Mouse (Mus musculus): ENCODE measurements around the gene Tsen2. TPM values are rescaled to one million over a fixed set of nuclear protein-coding genes. Genes with fewer than 3 reads are reported as not detected.
A peak's percentile ranks its signal among the peaks of the same experiment; 100 is the strongest.

The Tsen2 gene
- total RNA-seq, 2 experiments from 2014 or later, result 6.0 to 7.4 TPM

DNA sequence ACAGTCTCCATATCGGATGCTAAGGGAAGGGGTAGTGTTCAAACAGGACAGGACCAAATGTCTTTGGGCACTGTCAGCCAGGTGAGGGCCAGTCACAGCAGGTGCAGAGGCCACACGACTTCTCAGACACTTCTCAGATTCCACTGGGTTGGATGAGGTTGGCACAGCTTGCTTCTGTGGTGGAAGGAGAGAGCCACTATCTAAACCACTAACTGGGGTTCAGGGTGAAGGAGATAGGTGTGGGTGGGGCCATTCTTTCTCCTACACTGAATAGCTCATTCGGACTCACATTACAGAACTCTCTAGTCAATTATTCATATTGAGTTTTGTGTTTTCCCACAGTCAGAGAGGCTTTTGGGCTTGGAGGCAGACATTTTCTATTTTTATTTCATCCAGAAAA lies 51.2 kb downstream of the Tsen2 start:
- no peak for DNase-seq

DNA sequence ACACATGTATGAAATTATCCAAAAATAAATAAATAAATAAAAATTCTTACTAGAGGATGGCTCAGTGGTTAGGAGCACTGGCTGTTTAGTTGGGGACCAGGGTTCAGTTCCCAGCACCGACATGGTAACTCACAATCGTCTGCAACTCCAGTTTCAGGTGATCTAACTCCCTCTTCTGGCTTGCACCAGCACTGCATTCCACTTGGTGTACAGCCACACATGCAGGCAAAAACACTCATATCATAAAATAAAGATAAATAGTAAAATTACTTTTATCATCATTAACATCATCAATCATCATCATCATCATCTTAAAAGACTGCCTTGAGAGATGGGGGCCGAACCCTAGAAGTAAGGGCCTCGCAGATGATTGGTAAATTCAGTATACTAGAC lies 56.9 kb downstream of the Tsen2 start:
- no peak for DNase-seq

- DNase-seq, result peak; percentile 80 to 90
These were observed 57.5 kb downstream of the Tsen2 start, which contains the start of gene Mkrn2 for GRCm38 (mm10) chr6:115601715-115602523. TSS of gene Mkrn2 (plus strand) at chr6:115601902.

GRCm38 (mm10) chr6:115606461-115606860 lies 62.0 kb downstream of the Tsen2 start:
- DNase-seq, result no peak

- DNase-seq, result no peak
These were observed 63.0 kb downstream of the Tsen2 start for GRCm38 (mm10) chr6:115607429-115607828.

- peak in 1 of 2 experiments; percentile 39 for DNase-seq
These were observed 64.7 kb downstream of the Tsen2 start for GRCm38 (mm10) chr6:115609121-115609520.

- DNase-seq, result no peak
These were observed 65.8 kb downstream of the Tsen2 start for GRCm38 (mm10) chr6:115610301-115610700.

DNA sequence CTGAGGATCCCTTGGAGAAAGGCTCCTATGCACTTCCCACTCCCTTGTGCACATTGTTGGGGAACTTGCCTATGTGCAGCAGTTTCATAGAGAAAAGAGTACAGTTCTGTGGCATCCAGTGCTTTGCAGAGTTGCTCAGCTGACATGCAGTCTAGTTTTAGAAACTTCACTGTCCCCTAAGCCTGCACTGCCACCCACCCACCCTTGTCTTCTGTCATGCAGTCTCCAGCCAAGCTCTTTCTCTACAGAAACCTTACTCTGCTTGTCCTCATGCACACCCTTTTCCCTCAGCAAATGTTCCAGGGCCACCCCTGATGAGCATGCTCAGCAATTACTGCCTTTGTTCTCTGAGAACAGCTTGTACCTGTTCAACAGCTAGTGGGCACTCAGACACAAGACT lies 69.3 kb downstream of the Tsen2 start:
- DNase-seq, result no peak

GRCm38 (mm10) chr6:115615983-115616382 lies 71.5 kb downstream of the Tsen2 start:
- DNase-seq, result no peak

GRCm38 (mm10) chr6:115619818-115620217 lies 75.4 kb downstream of the Tsen2 start:
- peak in 1 of 2 experiments; percentile 61 for DNase-seq

GRCm38 (mm10) chr6:115620942-115621341 lies 76.5 kb downstream of the Tsen2 start:
- no peak for DNase-seq

DNA sequence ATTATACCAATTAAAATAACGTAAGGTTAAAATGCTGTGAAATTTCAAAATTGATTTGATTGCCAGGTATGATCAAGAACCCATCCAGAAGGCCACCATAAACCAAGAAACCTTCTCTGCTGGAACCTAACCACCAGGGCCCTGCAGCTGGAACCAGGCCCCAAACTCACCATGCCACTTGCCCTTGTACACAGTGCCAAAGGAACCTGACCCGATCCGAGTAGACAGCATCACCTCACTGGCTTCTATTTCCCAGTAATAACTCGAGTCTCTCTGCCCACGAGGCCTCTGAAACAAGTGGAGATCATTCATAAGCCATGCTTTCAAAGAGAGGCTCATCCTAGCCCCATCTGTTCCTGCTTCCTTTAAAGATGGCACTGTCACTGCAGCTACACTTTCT lies 81.7 kb downstream of the Tsen2 start:
- DNase-seq, result no peak

Other genes with a start within 250 kb of the Tsen2 start
- 10 to 100 TPM; 12.9 to 19.0 TPM for gene Pparg, start 183.7 kb upstream of the Tsen2 start, total RNA-seq (2021)
- gene Mkrn2os, start 47.9 kb downstream of the Tsen2 start, total RNA-seq (2021), result under 1 TPM; 0.39 to 0.40 TPM
- gene Mkrn2, start 57.2 kb downstream of the Tsen2 start, total RNA-seq (2021), result 10 to 100 TPM; 36.7 to 41.0 TPM
- gene Raf1, start 132.0 kb downstream of the Tsen2 start, total RNA-seq (2021), result 100 to 1,000 TPM; 107 to 111 TPM
- under 1 TPM; 0.54 to 0.60 TPM for gene Tmem40, start 217.7 kb downstream of the Tsen2 start, total RNA-seq (2021)
- 10 to 100 TPM; 73.3 to 76.6 TPM for gene Cand2, start 229.9 kb downstream of the Tsen2 start, total RNA-seq (2021)